Mouse (Mus musculus) hindbrain, embryonic 10.5 days (tissue): ENCODE measurements around the gene Nucb1. TPM values are rescaled to one million over a fixed set of nuclear protein-coding genes. Genes with fewer than 3 reads are reported as not detected.
"Not testable (repeated sequence)": the region's sequence is repeated elsewhere in the genome, so short reads cannot be mapped to it uniquely, and the experiment has no call there.

Source experiments
- DNase-seq: peaks from one replicate; pipeline ENCODE4 v3.0.0-alpha.2; 2017; ENCODE audit warnings: low spot score
- H3K27ac ChIP-seq: fragments of 300-500 bp; sonication (generic); 2 replicates; pipeline ENCODE4 v1.5.1; 2016; ENCODE audit warnings: mild to moderate bottlenecking, moderate library complexity
- H3K27me3 ChIP-seq: fragments of 300-500 bp; sonication (generic); 2 replicates; pipeline ENCODE4 v1.6.1; 2016; ENCODE audit warnings: mild to moderate bottlenecking; ENCODE audit not compliant: poor library complexity, insufficient read depth, severe bottlenecking
- H3K36me3 ChIP-seq: fragments of 300-500 bp; sonication (generic); 2 replicates; pipeline ENCODE4 v1.6.1; 2016; ENCODE audit warnings: mild to moderate bottlenecking, moderate library complexity
- H3K4me1 ChIP-seq: fragments of 300-500 bp; sonication (generic); replicated peaks from 2 replicates; pipeline ENCODE4 v1.6.1; 2016; ENCODE audit warnings: mild to moderate bottlenecking
- H3K4me3 ChIP-seq: fragments of 300-500 bp; sonication (generic); 2 replicates; pipeline ENCODE4 v1.5.1; 2016; ENCODE audit warnings: mild to moderate bottlenecking, moderate library complexity
- H3K9me3 ChIP-seq: fragments of 300-500 bp; sonication (generic); 2 replicates; pipeline ENCODE4 v1.6.1; 2016; ENCODE audit warnings: mild to moderate bottlenecking, moderate library complexity
- WGBS: fragments of 180-500 bp; shearing (Covaris S2); methylation state at CpG from one replicate; pipeline ENCODE4 v1.1.7; 2016; 5-methylcytosine and 5-hydroxymethylcytosine counted together
- polyA plus RNA-seq: library from polyadenylated mRNA; unstranded; fragments of >200 nt; fragmentation: Nextera tagmentation; extraction: Ambion mirVana; gene quantifications from 2 replicates; pipeline ENCODE4 v1.2.1, GENCODE M21; 2016

The Nucb1 gene
- polyA plus RNA-seq, 1 experiment from 2014 or later = 115 TPM

- H3K36me3 ChIP-seq = peaks cover 61% of the 10 kb centered on the region
- peaks cover 31% of the 10 kb centered on the region for H3K4me1 ChIP-seq
- no peaks in the 10 kb centered on the region for H3K27me3 ChIP-seq
- H3K27ac ChIP-seq = no peak overlapping the region
- 95% methylated on average over 5 of the region's 5 CpGs for WGBS
- H3K4me3 ChIP-seq = no peak overlapping the region
- H3K9me3 ChIP-seq = no peaks in the 10 kb centered on the region
- DNase-seq = no peak
Measured at GRCm38 (mm10) chr7:45492951-45493350, 17.3 kb downstream of the Nucb1 start.

GRCm38 (mm10) chr7:45492225-45492844 lies 17.9 kb downstream of the Nucb1 start:
- Histone ChIP-seq H3K9me3 (no peaks in the 10 kb centered on the region), H3K27ac (no peak overlapping the region), H3K36me3 (peaks cover 54% of the 10 kb centered on the region), H3K4me3 (no peak overlapping the region), H3K4me1 (peaks cover 36% of the 10 kb centered on the region), H3K27me3 (no peaks in the 10 kb centered on the region)
- 95% methylated on average over 8 of the region's 8 CpGs for WGBS
- no peak for DNase-seq

GRCm38 (mm10) chr7:45491264-45491663 lies 18.9 kb downstream of the Nucb1 start:
- H3K27me3 ChIP-seq = no peaks in the 10 kb centered on the region
- H3K9me3 ChIP-seq = no peaks in the 10 kb centered on the region
- no peak for DNase-seq
- WGBS = 24% methylated on average over 3 of the region's 3 CpGs
- H3K36me3 ChIP-seq = peaks cover 49% of the 10 kb centered on the region
- H3K4me1 ChIP-seq = peaks cover 39% of the 10 kb centered on the region
- no peak overlapping the region for H3K4me3 ChIP-seq
- no peak overlapping the region for H3K27ac ChIP-seq

- no peaks in the 10 kb centered on the region for H3K9me3 ChIP-seq
- 51% methylated on average over 9 of the region's 9 CpGs for WGBS
- H3K4me1 ChIP-seq = peaks cover 39% of the 10 kb centered on the region
- peaks cover 49% of the 10 kb centered on the region for H3K36me3 ChIP-seq
- H3K27ac ChIP-seq = no peak overlapping the region
- no peaks in the 10 kb centered on the region for H3K27me3 ChIP-seq
- DNase-seq = peak; percentile 43
- H3K4me3 ChIP-seq = no peak overlapping the region
Measured at GRCm38 (mm10) chr7:45490822-45491221, 19.4 kb downstream of the Nucb1 start.

GRCm38 (mm10) chr7:45489578-45489977 lies 20.6 kb downstream of the Nucb1 start:
- Histone ChIP-seq H3K36me3 (peaks cover 42% of the 10 kb centered on the region), H3K27ac (no peak overlapping the region), H3K27me3 (no peaks in the 10 kb centered on the region), H3K4me1 (peaks cover 38% of the 10 kb centered on the region), H3K4me3 (no peak overlapping the region), H3K9me3 (no peaks in the 10 kb centered on the region)
- DNase-seq = no peak
- 90% methylated on average over 7 of the region's 7 CpGs for WGBS

GRCm38 (mm10) chr7:45488293-45489204 lies 21.7 kb downstream of the Nucb1 start, which contains the start of gene Dhdh:
TSS of gene Dhdh (minus strand) at chr7:45488805.
- WGBS = 6% methylated on average over 38 of the region's 38 CpGs
- peaks cover 36% of the 10 kb centered on the region for H3K4me1 ChIP-seq
- no peaks in the 10 kb centered on the region for H3K27me3 ChIP-seq
- peak; percentile 76 for DNase-seq
- peaks cover 31% of the 10 kb centered on the region for H3K36me3 ChIP-seq
- no peaks in the 10 kb centered on the region for H3K9me3 ChIP-seq
- peak within 1 kb of the TSS; percentile 64 for H3K4me3 ChIP-seq
- peak within 1 kb of the TSS; percentile 89 for H3K27ac ChIP-seq

GRCm38 (mm10) chr7:45487861-45488292 lies 22.3 kb downstream of the Nucb1 start:
- H3K27me3 ChIP-seq = no peaks in the 10 kb centered on the region
- 22% methylated on average over 11 of the region's 11 CpGs for WGBS
- peak overlapping the region; percentile 89 for H3K27ac ChIP-seq
- peaks cover 36% of the 10 kb centered on the region for H3K4me1 ChIP-seq
- peak; percentile 50 for DNase-seq
- peak overlapping the region; percentile 64 for H3K4me3 ChIP-seq
- no peaks in the 10 kb centered on the region for H3K9me3 ChIP-seq
- peaks cover 25% of the 10 kb centered on the region for H3K36me3 ChIP-seq

- H3K4me3 ChIP-seq = no peak within 1 kb of the TSS; the same call in 1 of the 2 replicates
- 0 out of 2 replicates have a peak within 1 kb of the TSS, but pooled peaks have one; percentile 89 for H3K27ac ChIP-seq
- 83% methylated on average over 12 of the region's 12 CpGs for WGBS
Measured at GRCm38 (mm10) chr7:45486761-45487415, 23.3 kb downstream of the Nucb1 start, which contains the start of gene Gm45808. TSS of gene Gm45808 (minus strand) at chr7:45486811.

GRCm38 (mm10) chr7:45486158-45486557 lies 24.0 kb downstream of the Nucb1 start:
- no peak overlapping the region for H3K27ac ChIP-seq
- no peaks in the 10 kb centered on the region for H3K27me3 ChIP-seq
- WGBS = 85% methylated on average over 7 of the region's 7 CpGs
- H3K4me1 ChIP-seq = peaks cover 34% of the 10 kb centered on the region
- H3K9me3 ChIP-seq = no peaks in the 10 kb centered on the region
- no peak for DNase-seq
- no peak overlapping the region for H3K4me3 ChIP-seq
- H3K36me3 ChIP-seq = 0 out of 2 replicates have a peak, but pooled peaks cover 15% of the 10 kb centered on the region

More at GRCm38 (mm10) chr7:45486761-45487415, 23.3 kb downstream of the Nucb1 start, which contains the start of gene Gm45808:
- no peaks in the 10 kb centered on the region for H3K27me3 ChIP-seq
- DNase-seq = no peak
- peaks cover 36% of the 10 kb centered on the region for H3K4me1 ChIP-seq
- no peaks in the 10 kb centered on the region for H3K9me3 ChIP-seq
- peaks cover 15% of the 10 kb centered on the region; the same call in 1 of the 2 replicates for H3K36me3 ChIP-seq

GRCm38 (mm10) chr7:45484985-45485384 lies 25.2 kb downstream of the Nucb1 start:
- H3K4me1 ChIP-seq = peaks cover 22% of the 10 kb centered on the region
- H3K27me3 ChIP-seq, H3K4me3 ChIP-seq, H3K9me3 ChIP-seq, H3K27ac ChIP-seq, DNase-seq: not testable (repeated sequence)
- 0 out of 2 replicates have a peak, but pooled peaks cover 15% of the 10 kb centered on the region for H3K36me3 ChIP-seq
- WGBS = 94% methylated on average over 5 of the region's 5 CpGs

- Histone ChIP-seq H3K27me3 (no peaks in the 10 kb centered on the region), H3K27ac (no peak overlapping the region), H3K9me3 (no peaks in the 10 kb centered on the region), H3K4me1 (0 out of 2 replicates have a peak, but pooled peaks cover 3% of the 10 kb centered on the region), H3K36me3 (peaks cover 23% of the 10 kb centered on the region), H3K4me3 (no peak overlapping the region)
- DNase-seq = no peak
- WGBS = 85% methylated on average over 1 of the region's 1 CpGs
Measured at GRCm38 (mm10) chr7:45482166-45482565, 28.0 kb downstream of the Nucb1 start.

- H3K4me3 ChIP-seq = no peak within 1 kb of the TSS
- peaks cover 20% of the 10 kb centered on the region for H3K36me3 ChIP-seq
- 0 out of 2 replicates have a peak, but pooled peaks cover under 1% of the 10 kb centered on the region for H3K4me1 ChIP-seq
- H3K27me3 ChIP-seq = no peaks in the 10 kb centered on the region
- H3K27ac ChIP-seq = no peak within 1 kb of the TSS
- H3K9me3 ChIP-seq = no peaks in the 10 kb centered on the region
- WGBS = 49% methylated on average over 15 of the region's 15 CpGs
- peak; percentile 42 for DNase-seq
Measured at GRCm38 (mm10) chr7:45481374-45481927, 28.8 kb downstream of the Nucb1 start, which contains the start of gene Tulp2. TSS of gene Tulp2 (plus strand) at chr7:45481877.
